Mouse (Mus musculus) natural killer cell, adult 2 months (primary cell): ENCODE measurements at regions not wholly inside any gene's neighbourhood (a gene's known extent, or its start where the extent isn't known, plus 50 kb on each side); places are given as distances from the start of the nearest gene placed in this dataset.

Experiments
- DNase-seq, 2 experiments: peaks; one replicate each; pipeline ENCODE4 v3.0.0; 2022; ENCODE audit warnings: low spot score in 2 of 2

DNA sequence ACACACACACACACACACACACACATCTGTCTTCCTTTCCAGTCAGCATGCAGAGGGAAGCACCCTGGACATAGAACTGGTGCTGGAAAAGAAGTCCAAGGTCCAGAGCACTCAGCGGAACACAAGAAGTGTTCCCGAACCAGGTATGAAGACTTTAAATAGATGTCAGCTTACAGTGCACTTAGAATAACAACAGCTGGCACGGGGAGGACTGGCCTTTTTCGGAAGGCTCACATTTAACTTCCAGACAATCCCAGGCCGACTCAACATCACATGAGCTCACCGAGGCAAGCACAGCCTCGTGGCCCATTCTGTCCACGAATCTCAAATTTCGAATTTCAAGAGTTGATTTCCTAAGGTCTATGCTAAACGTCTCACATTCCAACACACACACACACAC is 70.9 kb upstream of the Slc25a33 start:
- no peak for DNase-seq

- no peak for DNase-seq
These were observed 69.7 kb upstream of the Slc25a33 start for GRCm38 (mm10) chr4:149843736-149844135.

GRCm38 (mm10) chr4:149842906-149843305 is 68.8 kb upstream of the Slc25a33 start:
- no peak for DNase-seq

DNA sequence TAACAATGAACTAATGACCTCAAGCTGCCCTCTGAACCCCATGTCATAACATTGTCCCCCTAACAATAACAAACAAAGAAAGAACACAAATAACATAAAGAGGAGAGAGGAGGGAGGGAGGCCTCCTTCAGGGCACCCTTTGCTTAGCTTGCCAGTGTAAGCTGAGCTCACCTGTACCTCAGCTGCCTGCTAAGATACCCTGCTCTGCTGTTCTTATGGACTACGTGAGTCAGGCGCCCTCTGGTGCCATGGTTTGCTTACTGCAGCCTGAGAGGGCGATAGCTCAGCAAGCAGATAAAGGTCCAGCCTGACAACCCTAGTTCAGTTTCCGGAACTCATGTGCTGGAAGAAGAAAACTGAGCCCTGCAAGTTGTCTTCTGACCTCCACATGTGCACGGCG is 67.8 kb upstream of the Slc25a33 start:
- DNase-seq = peak in 1 of 2 experiments; percentile 43

- DNase-seq = no peak
These were observed 66.6 kb upstream of the Slc25a33 start for GRCm38 (mm10) chr4:149840511-149841292.

GRCm38 (mm10) chr4:149838682-149839081 is 64.6 kb upstream of the Slc25a33 start:
- peak in 1 of 2 experiments; percentile 50 for DNase-seq

GRCm38 (mm10) chr4:149834646-149835156 is 60.6 kb upstream of the Slc25a33 start:
- no peak for DNase-seq

DNA sequence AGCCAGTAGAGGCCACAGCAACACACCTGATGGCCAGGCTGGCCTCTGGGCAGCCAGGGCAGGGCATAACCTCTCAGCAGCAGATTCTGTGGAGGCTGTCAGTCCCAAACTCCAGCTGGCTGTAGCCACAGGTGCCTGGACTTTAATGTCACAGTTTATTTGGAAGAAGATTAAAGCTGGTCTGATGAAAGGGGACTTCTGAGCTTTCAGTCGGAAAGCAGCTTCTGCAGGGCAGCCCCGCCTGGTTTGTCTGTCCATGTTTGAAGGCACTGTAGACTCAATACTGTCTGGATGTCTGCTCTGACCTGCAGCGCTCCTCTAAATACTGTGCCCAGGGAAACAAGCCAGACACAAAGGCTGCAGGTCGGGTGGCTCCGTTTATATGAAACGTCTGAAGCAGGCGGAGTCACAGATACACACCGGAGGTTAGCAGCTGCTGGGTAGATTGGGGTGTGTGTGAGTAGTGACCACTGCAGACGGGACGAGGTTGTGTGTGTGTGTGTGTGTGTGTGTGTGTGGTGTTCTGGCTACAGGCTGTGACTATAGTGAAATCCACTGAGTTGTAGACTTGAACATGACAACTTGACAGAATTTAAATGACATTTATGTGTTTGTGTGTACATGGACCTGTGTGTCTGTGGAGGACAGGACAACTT is 58.5 kb upstream of the Slc25a33 start:
- DNase-seq = no peak

DNA sequence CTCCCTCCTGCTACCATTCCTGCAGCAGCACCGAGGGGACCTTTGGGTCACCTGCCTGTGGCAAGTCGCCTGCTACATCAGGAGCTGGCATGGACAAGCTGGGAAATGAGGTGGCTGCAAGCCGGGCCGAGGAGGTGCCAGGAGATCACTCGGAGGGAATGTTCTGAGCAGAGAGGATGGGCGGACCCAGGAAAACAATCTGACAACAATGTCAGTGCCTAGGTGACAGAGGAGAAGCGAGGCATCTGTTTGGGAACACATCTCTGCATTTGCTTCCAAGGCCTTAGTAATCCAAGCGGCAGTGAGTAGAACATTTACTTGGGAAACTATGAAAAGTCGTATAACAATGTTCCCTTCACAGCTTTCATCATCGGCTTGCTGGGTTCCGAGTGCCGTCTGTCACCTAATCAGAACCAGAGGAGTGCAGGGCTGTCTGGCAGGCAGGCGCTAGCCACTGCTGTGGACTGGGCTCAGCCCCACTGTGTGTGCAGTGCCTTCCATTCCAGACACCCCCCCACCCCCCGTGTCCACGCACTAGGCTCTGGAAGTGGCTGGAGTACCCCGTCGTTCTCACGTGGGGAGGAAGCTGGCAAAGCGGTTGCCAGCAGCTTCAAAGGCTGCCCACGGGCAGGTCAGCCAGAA is 56.6 kb upstream of the Slc25a33 start:
- no peak for DNase-seq

DNA sequence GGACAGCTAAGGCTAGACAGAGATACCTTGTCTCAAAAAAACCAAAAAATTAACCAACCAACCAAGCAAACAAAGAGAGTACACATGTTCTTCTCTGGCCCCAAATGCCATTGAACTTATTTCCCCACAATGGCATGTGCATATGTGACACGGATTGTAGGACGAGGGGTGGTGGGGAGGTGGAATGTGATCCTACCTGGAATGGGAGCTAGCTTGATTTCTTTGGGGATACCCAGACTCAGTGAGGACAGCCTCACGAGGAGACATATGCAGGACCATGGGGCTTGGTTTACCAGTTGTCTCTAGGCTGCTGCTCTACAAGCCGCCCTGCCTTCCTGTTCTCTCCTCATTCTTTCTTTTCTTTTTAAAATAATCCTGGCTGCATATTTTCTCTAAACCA is 55.9 kb upstream of the Slc25a33 start:
- no peak for DNase-seq

- DNase-seq = no peak
These were observed 53.7 kb upstream of the Slc25a33 start for GRCm38 (mm10) chr4:149827784-149828183.
